Mouse (Mus musculus) spleen, adult 18-20 months (tissue): ENCODE measurements around the gene Snx8.

ENCODE experiments used
- DNase-seq, 2 experiments: peaks; one replicate each; pipeline ENCODE4 v3.0.0; 2022; ENCODE audit warnings: mixed read lengths in 2 of 2

Gene Snx8

DNA sequence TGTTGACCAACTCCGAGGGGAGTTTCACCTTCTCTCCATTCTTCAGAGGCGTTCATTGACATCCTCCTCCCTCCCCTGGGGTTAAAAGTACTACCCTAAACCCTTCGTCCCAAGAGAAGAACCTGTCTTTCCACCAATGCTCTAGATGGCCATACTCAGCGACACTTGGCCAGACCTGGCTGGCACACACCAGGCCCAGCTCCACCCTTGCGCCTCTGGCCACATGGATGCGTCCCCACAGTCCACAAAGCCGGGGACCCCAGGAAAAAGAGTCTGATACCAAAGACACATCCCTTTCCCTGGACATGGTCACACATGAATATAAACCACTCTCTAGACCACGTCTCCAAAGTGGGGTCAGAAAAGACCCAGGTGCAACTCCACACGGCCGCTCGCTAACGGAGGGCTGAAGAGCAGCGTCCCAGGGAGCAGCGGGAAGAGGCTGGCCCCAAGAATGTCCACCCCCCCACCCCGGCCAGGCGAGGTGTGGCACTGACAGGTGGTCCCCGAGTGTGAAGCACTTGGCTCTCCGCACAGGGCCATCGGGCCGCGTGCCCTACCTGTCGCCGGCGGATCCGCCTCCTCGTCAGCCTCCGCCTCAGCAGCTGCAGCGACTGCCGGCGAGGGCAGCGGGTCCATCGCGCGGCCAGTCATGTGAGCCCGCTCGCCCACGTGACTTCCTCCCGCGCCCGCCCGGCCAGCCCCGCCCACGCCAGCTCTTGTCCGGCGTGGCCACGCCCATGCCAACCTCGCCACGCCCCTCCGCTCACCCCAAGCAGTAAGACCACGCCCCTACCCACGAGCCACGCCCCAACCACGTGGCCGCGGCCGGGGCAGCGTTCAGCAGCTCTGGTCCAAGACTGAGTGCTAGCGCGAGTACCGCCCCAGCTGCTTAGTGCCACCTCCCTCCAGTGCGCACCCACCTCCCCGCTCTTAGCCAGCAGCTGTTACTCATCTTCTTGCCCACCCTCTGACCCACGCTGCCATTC, at the start of gene Snx8:
Gene Snx8 (minus strand): TSS at position 675 of the 989 bp plus-strand sequence.
- DNase-seq, result peak; percentile 97 to 100

DNA sequence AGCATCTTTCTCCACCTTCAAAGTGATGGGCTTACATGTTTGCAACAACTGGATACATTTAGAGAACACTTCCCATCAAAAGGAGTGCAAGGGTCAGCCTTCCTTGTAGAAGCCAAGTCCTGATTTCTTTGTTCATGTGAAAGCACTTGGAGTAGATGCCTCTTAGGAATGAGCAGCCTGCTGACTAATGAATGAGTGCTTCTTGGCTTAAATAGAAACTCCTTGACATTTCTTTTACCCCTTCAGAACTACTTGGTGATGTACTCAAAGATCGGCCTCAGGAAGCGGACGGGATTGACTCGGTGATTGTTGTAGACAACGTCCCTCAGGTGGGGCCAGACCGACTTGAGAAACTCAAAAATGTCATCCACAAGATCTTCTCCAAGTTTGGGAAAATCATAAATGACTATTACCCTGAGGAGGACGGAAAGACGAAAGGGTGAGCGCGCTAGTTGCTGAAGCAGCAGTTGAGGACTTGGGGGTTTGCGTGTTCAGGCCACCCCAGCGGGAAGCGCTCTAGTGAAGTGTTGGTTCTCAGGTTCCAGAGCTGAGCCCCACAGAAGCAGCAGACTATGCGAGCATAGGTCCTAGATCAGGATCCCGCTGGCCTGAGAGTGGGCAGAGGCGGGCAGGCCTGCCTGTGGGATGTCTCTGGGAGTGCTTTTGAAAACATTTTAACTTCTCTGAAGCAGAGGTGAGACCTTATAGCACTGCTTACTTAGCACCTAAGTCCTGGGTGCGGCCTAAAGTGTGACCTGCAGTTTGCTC, 36.1 kb upstream of the Snx8 start:
- DNase-seq, result no peak

DNA sequence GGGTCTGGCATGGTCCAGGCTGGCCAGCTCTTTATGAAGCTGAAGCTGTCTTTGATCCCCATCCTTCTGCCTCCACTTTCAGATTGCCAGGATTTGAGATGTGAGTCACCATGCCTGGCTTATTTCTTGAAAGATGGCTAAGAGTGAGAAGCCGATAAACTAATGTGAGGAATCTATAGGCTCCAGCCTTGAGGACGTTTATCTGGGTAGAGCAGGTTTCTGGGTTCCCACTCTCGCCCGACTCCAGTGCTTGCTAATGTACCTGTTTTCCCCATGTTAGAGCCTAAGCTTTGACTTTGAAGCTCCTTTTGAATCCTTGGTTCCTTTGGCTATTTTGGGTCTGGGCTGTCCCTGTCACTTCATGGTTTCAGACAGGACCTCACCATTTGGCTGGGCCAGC, 31.6 kb upstream of the Snx8 start:
- DNase-seq, result no peak

DNA sequence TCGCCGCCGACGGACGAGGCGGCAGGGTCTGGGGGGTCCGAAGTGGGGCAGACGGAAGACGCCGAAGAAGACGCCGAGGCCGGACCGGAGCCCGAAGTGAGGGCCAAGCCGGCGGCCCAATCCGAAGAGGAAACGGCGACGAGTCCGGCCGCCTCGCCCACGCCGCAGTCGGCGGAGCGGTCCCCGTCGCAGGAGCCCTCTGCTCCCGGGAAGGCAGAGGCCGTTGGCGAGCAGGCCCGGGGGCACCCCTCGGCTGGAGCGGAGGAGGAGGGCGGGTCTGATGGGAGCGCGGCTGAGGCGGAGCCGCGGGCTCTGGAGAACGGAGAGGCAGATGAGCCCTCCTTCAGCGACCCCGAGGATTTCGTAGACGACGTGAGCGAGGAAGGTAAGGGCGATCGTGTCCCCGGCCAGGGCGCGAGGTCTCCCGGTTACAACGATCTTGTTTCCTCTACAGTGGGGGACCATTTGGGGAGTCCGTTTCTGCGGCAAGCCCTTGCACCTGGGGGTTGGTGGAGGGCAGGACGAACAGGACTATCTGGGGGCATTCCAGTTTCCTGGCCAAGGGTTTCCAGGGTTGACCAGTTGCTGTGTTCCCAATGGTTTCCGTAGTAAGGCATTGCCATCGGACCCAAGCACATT, 30.5 kb upstream of the Snx8 start:
- no peak for DNase-seq

DNA sequence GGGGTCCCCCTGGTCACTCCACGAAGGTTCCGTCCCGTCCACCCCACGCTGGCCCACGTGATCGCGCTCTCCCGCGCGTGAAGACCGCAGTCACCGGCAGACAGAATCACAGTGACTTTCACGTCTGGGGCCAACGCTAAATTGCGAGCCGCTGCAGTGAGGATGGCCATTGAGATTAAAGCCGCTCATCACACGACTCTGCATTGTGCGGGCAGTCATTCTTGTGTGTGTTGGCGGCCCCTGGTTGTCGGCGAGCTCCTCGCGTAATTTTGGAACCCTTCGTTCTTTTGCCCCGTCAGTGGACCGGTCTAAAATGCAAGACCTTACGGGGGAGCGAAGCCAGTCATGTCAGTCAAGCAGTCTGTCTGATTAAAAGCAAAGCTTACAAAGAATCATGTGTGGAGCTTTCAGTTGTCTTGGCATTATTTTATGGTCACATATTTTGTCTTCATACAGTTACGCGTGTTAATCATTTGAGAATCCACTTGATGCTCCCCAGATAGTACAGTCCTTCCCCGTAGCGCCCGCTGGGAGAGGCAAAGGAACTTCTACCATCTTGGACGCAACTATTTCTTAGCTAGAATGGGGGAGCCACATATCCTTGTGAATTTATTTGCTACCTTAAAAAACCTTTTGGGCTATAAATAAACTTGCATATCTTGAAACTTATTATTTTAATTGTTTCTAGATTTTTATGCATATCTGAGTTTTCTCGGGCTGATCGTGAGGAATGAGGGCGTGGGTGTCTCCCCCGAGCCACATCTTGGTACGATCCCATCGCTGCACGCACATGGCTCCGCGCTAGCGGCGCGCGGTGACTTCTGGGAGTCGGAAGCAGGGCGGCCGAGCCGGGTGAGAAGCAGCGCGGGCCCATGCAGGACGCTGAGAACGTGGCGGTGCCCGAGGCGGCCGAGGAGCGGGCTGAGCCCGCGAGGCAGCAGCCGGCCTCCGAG, 29.7 kb upstream of the Snx8 start, which contains the start of gene Eif3b:
Gene Eif3b (plus strand): TSS at position 840 of the 953 bp plus-strand sequence.
- DNase-seq, result peak; percentile 79 to 86

DNA sequence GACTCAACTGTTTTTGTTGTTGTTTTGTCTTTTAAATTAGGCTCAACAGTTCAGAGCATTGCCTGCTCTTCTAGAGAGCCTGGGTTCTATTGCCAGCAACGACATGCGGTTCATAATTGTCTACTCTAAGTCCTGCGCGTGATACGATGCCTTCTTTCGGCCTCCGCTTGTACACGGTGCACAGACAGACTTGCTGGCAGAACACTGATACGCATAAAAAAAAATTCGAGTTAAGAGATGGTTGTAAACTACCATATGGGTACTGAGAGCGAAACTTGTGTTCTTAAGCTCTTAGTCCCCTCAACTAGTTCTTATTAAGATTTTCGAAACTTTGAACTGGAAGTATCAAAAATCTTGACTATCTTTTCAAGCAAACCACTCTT, 29.0 kb upstream of the Snx8 start:
- DNase-seq, result peak in 1 of 2 experiments; percentile 13

DNA sequence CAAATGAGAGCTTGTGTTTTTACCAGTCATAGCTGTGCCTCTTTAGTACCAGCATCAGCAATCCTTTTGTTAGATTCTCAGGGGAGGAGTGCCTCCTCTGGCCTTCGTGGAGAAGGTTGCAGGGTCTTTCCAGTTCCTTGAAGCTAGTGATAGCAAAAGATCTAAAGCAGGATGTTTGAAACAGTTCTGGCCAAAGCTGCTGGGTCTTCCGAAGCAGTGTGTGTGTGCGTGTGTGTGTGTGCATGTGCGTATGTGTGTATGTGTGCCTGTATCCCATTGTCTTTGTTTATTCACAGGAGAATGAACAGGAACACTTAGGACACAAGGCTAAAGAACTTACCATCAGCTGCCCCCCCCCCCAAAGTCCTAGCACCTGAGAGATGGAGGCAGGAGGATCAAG, 25.6 kb upstream of the Snx8 start:
- DNase-seq, result no peak

DNA sequence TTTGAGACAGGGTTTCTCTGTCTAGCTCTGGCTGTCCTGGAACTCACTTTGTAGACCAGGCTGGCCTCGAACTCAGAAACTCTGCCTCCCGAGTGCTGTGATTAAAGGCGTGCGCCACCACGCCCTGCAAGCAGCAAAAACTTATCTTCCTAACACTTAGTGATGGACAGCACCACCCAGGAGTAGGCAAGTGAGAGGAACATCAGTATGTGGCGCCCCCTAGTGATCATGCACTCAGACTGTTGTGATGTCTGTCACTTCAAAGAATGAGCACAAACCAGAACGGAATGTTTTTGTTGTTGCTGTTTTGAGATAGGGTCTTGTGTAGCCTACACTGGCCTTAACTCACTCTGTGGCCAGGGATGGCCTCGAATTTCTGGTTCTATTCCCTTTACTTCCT, 22.3 kb upstream of the Snx8 start:
- peak; percentile 34 to 71 for DNase-seq

DNA sequence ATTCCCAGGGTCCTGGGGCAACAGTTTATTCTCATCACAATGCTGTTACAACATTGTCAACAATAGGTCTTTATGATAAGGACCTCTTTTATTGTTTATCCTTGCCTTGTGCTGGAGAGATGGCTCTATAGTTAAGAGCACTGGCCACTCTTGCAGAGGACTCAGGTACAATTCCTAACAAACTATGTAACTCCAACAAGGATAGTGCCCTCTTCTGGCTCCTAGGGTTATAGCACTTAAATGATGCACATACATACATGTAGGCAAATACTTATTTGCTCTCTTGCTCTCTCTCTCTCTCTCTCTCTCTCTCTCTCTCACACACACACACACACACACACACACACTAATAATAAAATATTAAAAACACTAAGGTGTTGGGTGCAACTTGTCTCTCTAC, 19.7 kb upstream of the Snx8 start:
- no peak for DNase-seq

DNA sequence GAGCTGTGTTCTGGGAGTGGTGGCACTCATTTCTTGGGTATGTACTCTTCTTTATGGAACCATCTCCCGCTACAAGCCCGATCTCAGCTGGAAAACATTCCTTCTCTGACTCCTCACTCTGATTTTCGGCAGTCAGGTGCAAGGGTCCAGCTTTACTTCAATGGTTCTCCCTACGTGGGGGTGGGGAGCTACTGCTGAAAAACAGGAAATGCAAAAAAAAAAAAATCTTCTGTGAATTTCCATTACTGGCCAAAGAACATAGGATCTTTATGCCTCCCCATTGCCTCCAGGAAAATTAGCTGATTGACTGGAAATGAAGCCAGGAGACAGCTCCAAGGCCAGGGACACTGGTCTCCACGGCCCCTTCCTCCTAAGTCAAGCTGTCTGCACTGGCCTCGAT, 17.6 kb upstream of the Snx8 start:
- DNase-seq, result no peak

DNA sequence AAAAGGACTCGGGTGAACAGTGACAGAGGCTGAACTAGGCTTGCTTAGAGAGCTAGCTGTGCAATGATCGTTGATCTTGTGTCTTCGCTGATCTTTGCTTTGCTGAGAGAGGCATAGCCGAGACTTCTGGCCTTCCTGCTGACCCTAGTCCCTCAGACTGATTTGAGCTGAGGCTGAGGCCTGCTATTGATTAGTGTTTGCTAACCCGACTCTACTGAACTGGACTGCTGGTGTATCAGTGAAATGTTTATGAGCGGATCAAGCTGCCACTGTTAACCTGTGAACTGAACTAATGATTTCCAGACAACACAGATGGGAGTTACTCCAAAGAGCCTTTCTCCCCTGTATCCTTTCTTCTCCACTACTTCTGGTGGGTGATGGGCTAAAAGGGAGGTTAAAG, 16.1 kb upstream of the Snx8 start:
- DNase-seq, result no peak

DNA sequence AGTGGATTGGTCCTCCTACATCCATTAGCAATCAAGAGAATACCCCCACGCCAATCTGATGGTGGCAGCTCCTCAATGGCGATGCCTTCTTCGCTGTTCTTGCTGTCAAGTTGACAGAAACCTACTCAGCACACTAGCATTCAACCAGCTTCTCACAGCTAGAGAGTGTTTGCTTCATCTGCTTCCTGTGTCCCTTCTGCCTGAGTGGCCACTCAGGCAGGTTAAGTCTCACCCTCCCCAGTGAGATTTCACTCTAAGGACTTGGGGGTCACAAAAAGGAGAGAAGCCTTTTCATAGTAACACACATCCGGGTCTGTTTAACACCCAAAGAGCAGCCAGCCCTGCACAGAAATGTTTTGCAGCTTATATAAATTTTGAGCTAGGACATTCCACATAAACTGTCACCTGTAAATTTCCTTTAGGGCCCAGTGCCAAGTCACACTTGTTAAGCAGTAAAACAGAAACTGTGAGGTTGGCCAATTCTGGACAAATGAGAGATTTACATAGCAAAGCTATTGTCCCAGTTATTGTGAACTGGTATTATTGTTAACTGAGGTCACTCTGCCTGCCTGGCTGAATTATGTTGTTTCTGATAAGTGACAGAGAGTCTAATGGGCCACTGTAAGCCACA, 13.7 kb upstream of the Snx8 start:
- no peak for DNase-seq

DNA sequence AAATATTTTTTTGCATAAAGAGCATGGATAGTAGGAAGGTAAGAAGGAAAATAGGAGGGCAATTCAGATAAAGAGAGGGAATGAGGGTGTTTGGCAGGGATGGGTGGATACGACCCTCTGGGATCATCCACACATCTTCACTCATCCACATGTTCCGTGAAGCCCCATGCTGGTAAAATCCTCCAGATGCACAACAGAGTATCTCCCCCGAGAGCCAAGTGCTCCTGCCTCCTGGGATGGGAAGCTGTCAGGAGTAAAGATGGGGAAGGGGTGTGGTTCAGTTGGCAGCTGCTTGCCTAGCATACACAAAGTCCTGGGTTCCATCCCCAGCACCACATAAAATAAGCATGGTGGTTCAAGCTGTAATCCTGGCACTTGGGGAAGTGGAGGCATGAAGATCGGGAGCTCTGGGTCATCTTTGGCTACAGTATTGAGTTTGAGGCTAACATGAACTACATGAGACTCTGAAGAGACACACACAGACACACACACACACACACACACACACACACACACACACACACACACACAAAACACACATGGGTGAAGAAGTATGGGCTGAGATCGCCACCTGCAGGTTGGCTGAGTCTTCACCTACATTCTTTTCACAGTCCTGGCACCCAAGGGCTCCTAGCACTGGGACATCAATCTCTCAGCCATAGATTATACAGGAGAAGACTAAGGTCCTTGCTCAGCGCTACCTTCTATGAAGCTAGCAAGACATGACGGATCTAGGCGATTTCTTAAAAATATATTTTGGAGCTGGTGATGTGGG, 7.3 kb upstream of the Snx8 start:
- DNase-seq, result peak; percentile 30 to 56

DNA sequence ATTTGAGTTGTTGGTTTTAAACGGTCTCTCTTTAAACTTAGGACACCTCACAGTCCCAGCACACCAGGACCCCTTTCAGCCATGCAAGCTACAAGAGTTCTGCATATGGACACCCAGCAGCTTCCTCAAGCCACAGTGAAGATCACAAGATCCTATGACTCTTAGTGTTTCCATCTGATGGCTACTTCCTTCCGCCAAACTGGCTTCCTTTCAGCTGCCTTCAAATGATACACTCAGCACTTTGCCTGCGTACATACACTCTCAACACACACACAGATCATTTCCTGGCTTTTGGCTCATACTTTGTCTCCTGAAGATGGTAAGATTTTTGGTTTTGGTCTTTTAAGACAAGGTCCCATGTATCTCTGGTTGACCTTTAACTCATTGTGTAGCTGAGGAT, 3.6 kb upstream of the Snx8 start:
- DNase-seq, result no peak

DNA sequence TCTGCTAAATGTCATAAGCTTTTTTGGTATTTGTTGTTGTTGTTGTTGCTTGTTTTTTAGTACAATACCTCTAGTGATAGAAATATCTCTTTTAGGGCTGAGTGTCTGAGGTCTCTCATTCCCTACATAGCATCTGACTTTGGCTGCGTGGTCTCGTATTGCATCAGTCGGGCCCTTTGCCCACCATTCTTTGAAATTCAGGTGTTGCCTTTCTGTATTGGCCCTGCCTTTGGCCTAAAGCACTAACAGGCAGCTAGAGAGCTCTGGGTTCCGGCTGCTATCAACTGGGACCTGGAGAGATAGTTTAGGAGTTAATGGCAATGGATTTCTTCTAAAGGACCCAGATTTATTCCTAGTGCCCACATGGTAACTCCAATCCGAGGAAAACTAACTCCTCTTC, 2.9 kb upstream of the Snx8 start:
- no peak for DNase-seq

DNA sequence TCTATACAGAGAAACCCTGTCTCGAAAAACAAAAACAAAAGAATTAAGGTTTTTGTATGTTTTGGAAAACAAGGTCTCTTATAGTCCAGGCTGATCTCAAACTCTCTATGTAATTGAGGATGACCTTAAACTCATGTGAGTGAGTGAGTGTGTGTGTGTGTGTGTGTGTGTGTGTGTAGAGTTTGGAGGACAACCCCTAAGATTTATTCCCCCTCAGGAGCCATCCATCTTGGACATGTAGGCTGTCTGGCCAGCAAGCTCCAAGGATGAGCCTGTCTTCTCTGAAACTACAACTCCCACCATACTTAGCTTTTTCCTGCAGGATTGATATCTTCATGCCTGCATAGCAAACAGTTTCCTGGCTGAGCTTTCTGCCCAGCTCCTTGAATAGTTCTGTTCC, 2.4 kb upstream of the Snx8 start:
- DNase-seq, result no peak

DNA sequence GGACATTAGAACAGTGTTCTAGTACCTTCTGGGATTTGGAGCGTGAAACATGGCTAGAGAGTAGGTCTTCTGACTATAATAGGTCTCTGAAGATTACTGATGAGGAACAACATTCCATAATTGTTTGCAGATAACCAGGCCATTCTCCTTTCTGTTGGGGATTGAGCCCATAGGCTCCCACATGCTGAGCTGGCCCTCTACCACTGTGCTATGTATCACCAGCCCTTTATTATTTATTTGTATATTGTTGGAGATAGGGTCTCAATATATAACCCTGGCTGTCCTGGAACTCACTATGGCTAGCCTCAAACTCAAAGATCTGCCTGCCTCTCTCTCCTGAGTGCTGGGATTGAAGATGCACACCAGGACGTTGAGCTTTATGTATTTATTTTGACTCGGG, 585 bp upstream of the Snx8 start:
- DNase-seq, result no peak

DNA sequence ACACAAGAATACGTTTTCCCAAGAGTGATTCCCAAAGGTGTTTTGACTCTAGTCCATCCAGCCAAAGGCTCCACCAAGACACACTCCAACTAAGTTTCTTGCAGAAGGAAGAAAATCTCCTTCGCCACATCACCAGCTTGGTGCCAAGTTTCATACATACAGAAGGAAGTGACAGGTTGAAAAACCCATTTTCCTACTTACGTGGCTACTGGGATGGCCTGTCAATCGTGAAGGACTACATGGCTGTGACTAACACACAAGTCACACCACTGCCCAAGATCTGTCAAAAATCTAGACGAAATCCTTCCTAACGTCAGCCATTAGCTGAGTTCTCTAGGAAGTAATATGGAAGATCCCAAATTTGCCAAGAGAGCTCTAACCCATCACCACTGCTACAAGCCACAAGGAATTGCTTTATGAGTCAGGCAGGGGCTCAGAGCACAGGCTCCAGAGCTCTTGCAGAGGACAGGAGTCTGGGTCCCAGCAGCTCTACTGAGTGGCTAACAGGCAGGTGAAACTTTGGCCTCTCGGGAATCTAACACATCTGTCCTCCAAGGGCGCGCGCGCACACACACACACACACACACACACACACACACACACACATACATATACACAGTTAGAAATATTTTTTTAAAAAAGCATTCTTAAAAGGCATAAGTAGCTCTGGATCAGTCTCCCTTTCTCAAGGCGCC, 1.1 kb downstream of the Snx8 start:
- no peak for DNase-seq

DNA sequence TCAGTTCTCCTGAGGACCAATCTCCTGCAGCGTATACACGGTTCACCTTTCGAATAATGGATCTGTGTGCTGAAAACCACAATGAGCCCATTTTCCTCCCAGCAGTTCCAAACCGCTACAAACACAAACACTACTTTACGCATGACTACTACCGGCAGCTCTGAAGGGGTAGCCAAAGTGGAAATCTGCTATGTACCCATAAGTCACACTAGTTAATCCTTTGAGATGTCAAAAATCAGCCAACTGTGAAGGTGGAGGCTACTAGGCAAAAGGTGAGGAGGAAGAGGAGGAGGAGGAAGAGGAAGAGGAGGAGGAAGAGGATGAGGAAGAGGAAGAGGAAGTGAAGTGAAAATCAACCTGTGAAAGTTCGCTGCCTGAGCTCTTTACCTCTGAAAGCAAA, 1.8 kb downstream of the Snx8 start:
- DNase-seq, result no peak

DNA sequence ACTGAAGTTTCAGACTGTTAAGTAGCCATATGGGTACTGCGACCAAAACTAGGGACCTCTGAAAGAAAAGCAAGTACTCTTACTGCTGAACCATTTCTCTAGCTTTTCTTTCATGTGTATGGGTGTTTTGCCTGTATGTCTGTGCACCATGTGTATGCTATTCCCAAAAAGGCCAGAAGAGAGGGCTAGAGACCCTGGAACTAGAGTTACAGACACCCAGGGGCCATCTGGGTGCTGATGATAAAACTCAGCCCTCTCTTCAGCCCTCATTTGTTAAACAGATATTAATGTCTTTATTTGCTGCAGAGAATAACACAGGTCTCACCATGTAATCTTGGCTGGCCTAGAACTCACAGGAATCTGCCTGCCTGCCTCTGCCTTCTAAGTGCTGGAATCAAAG, 4.6 kb downstream of the Snx8 start:
- DNase-seq, result no peak
